Mouse (Mus musculus) brown adipose tissue, adult 24 weeks (tissue): ENCODE measurements around the gene Klhdc1. TPM values are rescaled to one million over a fixed set of nuclear protein-coding genes. Genes with fewer than 3 reads are reported as not detected.
A peak's percentile ranks its signal among the peaks of the same experiment; 100 is the strongest.

Experiments used
- H3K27ac ChIP-seq: fragments of 200-500 bp; replicated peaks from 2 replicates; pipeline ENCODE4 v1.5.1; 2012; ENCODE audit warnings: low read depth, mild to moderate bottlenecking, low read length
- H3K4me1 ChIP-seq: fragments of 200-500 bp; 2 replicates; pipeline ENCODE4 v1.6.1; 2012; ENCODE audit warnings: low read length, mixed read lengths; ENCODE audit not compliant: control insufficient read depth, insufficient read depth, insufficient read length
- H3K4me3 ChIP-seq: fragments of 200-500 bp; 2 replicates; pipeline ENCODE4 v1.5.1; 2012; ENCODE audit warnings: low read depth, mild to moderate bottlenecking, low read length, moderate library complexity; ENCODE audit not compliant: insufficient read depth
- polyA plus RNA-seq: library from polyadenylated mRNA; stranded (reverse); fragments of >200 nt; gene quantifications from 2 replicates; pipeline ENCODE4 v1.2.4, GENCODE M21; 2012; ENCODE audit not compliant: missing spikeins, insufficient read depth, insufficient read length

Gene Klhdc1
- polyA plus RNA-seq, 1 experiment = 9.3 TPM

GRCm38 (mm10) chr12:69298281-69298680 lies 57.3 kb downstream of the Klhdc1 start:
- peaks cover 14% of the 10 kb centered on the region for H3K4me1 ChIP-seq
- H3K27ac ChIP-seq = no peak overlapping the region
- no peak overlapping the region for H3K4me3 ChIP-seq

- Histone ChIP-seq H3K4me1 (peaks cover 14% of the 10 kb centered on the region), H3K27ac (0 out of 2 replicates have a peak overlapping the region, but pooled peaks have one; percentile 15), H3K4me3 (peak overlapping the region; percentile 4; the same call in 1 of the 2 replicates)
Observed at GRCm38 (mm10) chr12:69299231-69299630, 58.3 kb downstream of the Klhdc1 start.

- no peak overlapping the region for H3K27ac ChIP-seq
- no peak overlapping the region for H3K4me3 ChIP-seq
- H3K4me1 ChIP-seq = peaks cover 14% of the 10 kb centered on the region
Observed at GRCm38 (mm10) chr12:69299831-69300230, 58.9 kb downstream of the Klhdc1 start.

DNA sequence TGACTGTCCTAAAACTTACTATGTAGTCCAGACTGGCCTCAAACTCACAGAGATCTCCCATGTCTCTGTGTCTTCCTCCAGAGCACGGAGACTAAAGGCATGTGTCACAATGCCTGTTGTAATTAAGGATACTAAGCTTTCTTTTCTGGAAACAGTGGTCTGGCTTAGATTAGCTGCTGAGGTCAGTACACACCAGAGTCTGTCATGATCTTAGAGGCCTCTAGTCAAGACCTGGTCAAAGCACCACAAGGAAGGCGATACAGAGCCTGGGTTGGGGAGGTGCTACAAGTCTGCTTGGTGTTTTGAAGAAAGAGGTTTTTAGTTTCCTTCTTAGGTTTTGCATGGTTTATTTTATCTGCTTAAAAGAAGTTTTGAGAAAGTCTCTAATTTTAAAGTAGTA lies 59.4 kb downstream of the Klhdc1 start:
- no peak overlapping the region for H3K4me3 ChIP-seq
- no peak overlapping the region for H3K27ac ChIP-seq
- peaks cover 14% of the 10 kb centered on the region for H3K4me1 ChIP-seq

DNA sequence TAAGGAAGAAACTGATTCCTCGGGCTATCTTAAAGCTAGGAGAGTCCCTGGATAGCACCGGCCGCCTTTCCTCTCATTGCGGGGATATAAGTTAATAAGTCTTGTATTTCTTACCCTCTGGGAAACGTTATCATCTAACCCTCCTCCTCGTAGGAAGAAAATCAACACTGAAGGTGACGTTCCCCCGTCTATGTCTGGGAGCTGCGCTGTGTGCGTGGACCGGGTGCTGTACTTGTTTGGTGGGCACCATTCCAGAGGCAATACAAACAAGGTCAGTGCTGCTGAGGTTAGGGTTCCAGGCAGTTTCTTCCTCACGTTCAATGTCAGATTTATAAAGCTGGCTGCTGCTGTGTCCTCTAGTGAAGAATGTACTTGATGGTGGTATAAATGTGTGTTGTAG lies 61.2 kb downstream of the Klhdc1 start:
- Histone ChIP-seq H3K27ac (no peak overlapping the region), H3K4me1 (peaks cover 14% of the 10 kb centered on the region), H3K4me3 (no peak overlapping the region)

- no peak overlapping the region for H3K27ac ChIP-seq
- H3K4me3 ChIP-seq = no peak overlapping the region
- H3K4me1 ChIP-seq = peaks cover 4% of the 10 kb centered on the region; the same call in 1 of the 2 replicates
Observed at GRCm38 (mm10) chr12:69304051-69304450, 63.1 kb downstream of the Klhdc1 start.

GRCm38 (mm10) chr12:69306333-69306732 lies 65.4 kb downstream of the Klhdc1 start:
- H3K4me1 ChIP-seq = no peaks in the 10 kb centered on the region
- H3K4me3 ChIP-seq = no peak overlapping the region
- no peak overlapping the region for H3K27ac ChIP-seq

DNA sequence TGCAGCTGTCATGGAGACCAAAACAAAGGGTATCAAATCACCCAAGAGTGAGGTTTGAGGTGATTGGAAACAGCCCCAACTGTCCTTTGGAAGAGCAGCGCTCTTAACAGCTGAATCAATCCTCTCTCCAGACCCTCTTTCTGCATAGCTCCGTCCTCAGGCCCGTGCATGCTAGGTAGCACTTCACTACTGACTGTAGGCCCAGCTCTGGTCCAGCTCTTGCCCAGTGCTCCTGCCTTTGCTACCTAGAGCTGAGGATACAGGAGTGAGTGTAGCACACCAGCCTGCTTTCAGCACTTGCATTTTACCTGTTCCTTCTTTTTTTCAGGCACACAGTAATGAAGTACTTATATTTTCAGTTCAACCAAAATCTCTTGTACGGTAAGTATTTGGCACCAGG lies 68.7 kb downstream of the Klhdc1 start:
- Histone ChIP-seq H3K4me3 (no peak overlapping the region), H3K4me1 (no peaks in the 10 kb centered on the region), H3K27ac (no peak overlapping the region)

- Histone ChIP-seq H3K4me3 (no peak overlapping the region), H3K4me1 (no peaks in the 10 kb centered on the region), H3K27ac (no peak overlapping the region)
Observed at GRCm38 (mm10) chr12:69318431-69318830, 77.5 kb downstream of the Klhdc1 start.

GRCm38 (mm10) chr12:69331187-69331586 lies 90.2 kb downstream of the Klhdc1 start:
- H3K4me1 ChIP-seq = no peaks in the 10 kb centered on the region
- no peak overlapping the region for H3K27ac ChIP-seq
- no peak overlapping the region for H3K4me3 ChIP-seq

GRCm38 (mm10) chr12:69332147-69332546 lies 91.2 kb downstream of the Klhdc1 start:
- no peaks in the 10 kb centered on the region for H3K4me1 ChIP-seq
- H3K27ac ChIP-seq = no peak overlapping the region
- H3K4me3 ChIP-seq = no peak overlapping the region

GRCm38 (mm10) chr12:69333547-69333946 lies 92.6 kb downstream of the Klhdc1 start:
- H3K4me1 ChIP-seq = no peaks in the 10 kb centered on the region

More at GRCm38 (mm10) chr12:69333547-69333946, 92.6 kb downstream of the Klhdc1 start:
- Histone ChIP-seq H3K4me3 (no peak overlapping the region), H3K27ac (no peak overlapping the region)

Other genes starting within 250 kb of the Klhdc1 start
- gene Rps29, start 82.0 kb upstream of the Klhdc1 start, polyA plus RNA-seq = 755 and 1,361 TPM in 2 replicates
- not detected in 2 replicates for gene Lrr1, start 72.4 kb upstream of the Klhdc1 start, polyA plus RNA-seq
- gene Rpl36al, start 57.1 kb upstream of the Klhdc1 start, polyA plus RNA-seq = 338 and 450 TPM in 2 replicates
- 15.3 and 16.1 TPM in 2 replicates for gene Mgat2, start 57.0 kb upstream of the Klhdc1 start, polyA plus RNA-seq
- gene Gm49383, start 44.1 kb upstream of the Klhdc1 start, polyA plus RNA-seq = 2.2 TPM in 1 of 2 replicates, not detected in the other
- not detected in 2 replicates for gene Dnaaf2, start 42.7 kb upstream of the Klhdc1 start, polyA plus RNA-seq
- 2.3 and 3.8 TPM in 2 replicates for gene Gm49384, start 36.9 kb upstream of the Klhdc1 start, polyA plus RNA-seq
- not detected in 2 replicates for gene Pole2, start 13.0 kb upstream of the Klhdc1 start, polyA plus RNA-seq
- 49.7 and 53.3 TPM in 2 replicates for gene Klhdc2, start 55.5 kb downstream of the Klhdc1 start, polyA plus RNA-seq
- 16.5 and 33.9 TPM in 2 replicates for gene Nemf, start 116.0 kb downstream of the Klhdc1 start, polyA plus RNA-seq
- 43.2 and 49.8 TPM in 2 replicates for gene Arf6, start 131.0 kb downstream of the Klhdc1 start, polyA plus RNA-seq
- gene Gm9887, start 131.3 kb downstream of the Klhdc1 start, polyA plus RNA-seq = not detected in 2 replicates